Comparison of ENCODE assay signal across 17 mouse cellular contexts in genomic region chr12:17227903-17228302, GRCm38 (mm10). TPM values are rescaled to one million over a fixed set of nuclear protein-coding genes. Genes with fewer than 3 reads are reported as not detected.
DNase-seq lines count a peak whose midpoint lies in the region; ATAC-seq and TF ChIP-seq lines count a peak whose summit lies in the region.
"Had no signal": no experiment of that assay in that cellular context is flagged by ENCODE, and none has a peak within 500 bp of the region (broad histone marks: within the 10 kb centered on the region; RNA-seq: fewer than 3 reads in every experiment).

No protein-coding gene starts in this region.

- H3K4me2 ChIP-seq in intestine, embryonic 15.5 days (replicated peaks), result no peak overlapping the region
- H3K4me2 ChIP-seq: kidney, embryonic 15.5 days; limb, embryonic 12.5 days; neural tube, embryonic 15.5 days had no signal

- 54% methylated on average over 4 of the region's 4 CpGs for WGBS in olfactory bulb, adult 2 months
- 87% methylated on average over 4 of the region's 4 CpGs for WGBS in intestine, embryonic 15.5 days

- peaks cover 51% of the 10 kb centered on the region for H3K4me1 ChIP-seq in olfactory bulb, adult 2 months (ENCODE audit: control insufficient read depth, insufficient read depth, low read length)
- H3K4me1 ChIP-seq in intestine, embryonic 15.5 days (replicated peaks), result no peaks in the 10 kb centered on the region
- H3K4me1 ChIP-seq: kidney, embryonic 15.5 days had no signal

- TF ChIP-seq POLR2A in brain, embryonic 14.5 days (IDR thresholded peaks at IDR 0.05; ENCODE audit: borderline replicate concordance, extremely low read depth, insufficient read depth, insufficient read length, poor library complexity, severe bottlenecking), result no peak
- TF ChIP-seq POLR2A in olfactory bulb, adult 2 months (IDR thresholded peaks at IDR 0.05; ENCODE audit: insufficient read depth, low read depth, low read length), result no peak

- no peak for ATAC-seq in cerebellum, adult (ENCODE audit: insufficient number of reproducible peaks, low FRiP score, low TSS enrichment)
- no peak for ATAC-seq in intestine, embryonic 15.5 days

- peak; percentile 19 to 20 for DNase-seq in cerebellum, postnatal 10 days
- DNase-seq in brain, embryonic 14.5 days (ENCODE audit: low read depth), result peak; percentile 49
- peak; percentile 39 to 75 for DNase-seq in layer of hippocampus, postnatal 14 days (ENCODE audit: low spot score in 2 of 2)
- no peak for DNase-seq in urinary bladder, postnatal 10 days (ENCODE audit: low spot score)
- DNase-seq in cerebellum, postnatal 4 days (ENCODE audit: low spot score in 2 of 2), result no peak
- DNase-seq: embryo, embryonic 11 days; heart, adult 11 months; lung, adult 18-20 months; thymus, postnatal 4 days had no signal

- no peaks in the 10 kb centered on the region for H3K9me3 ChIP-seq in intestine, embryonic 15.5 days
- H3K9me3 ChIP-seq: kidney, embryonic 15.5 days; limb, embryonic 12.5 days; megakaryocyte, embryonic 14.5 days; neural tube, embryonic 15.5 days had no signal

- peak overlapping the region; percentile 88 for H3K27ac ChIP-seq in olfactory bulb, adult 2 months (ENCODE audit: insufficient read depth, low read depth, low read length)
- H3K27ac ChIP-seq in intestine, embryonic 15.5 days, result no peak overlapping the region
- H3K27ac ChIP-seq: kidney, embryonic 15.5 days; limb, embryonic 12.5 days; neural tube, embryonic 15.5 days had no signal

- TF ChIP-seq CTCF in brain, embryonic 14.5 days (IDR thresholded peaks at IDR 0.05; ENCODE audit: borderline replicate concordance, extremely low read depth, insufficient read depth, insufficient read length), result no peak
- no peak for TF ChIP-seq CTCF in olfactory bulb, adult 2 months (IDR thresholded peaks at IDR 0.05; ENCODE audit: insufficient read depth, low read depth, low read length)

- no peak overlapping the region for H3K4me3 ChIP-seq in olfactory bulb, adult 2 months (ENCODE audit: insufficient read depth, low read depth, low read length)
- no peak overlapping the region for H3K4me3 ChIP-seq in intestine, embryonic 15.5 days (replicated peaks)
- H3K4me3 ChIP-seq: kidney, embryonic 15.5 days; limb, embryonic 12.5 days; megakaryocyte, embryonic 14.5 days; neural tube, embryonic 15.5 days had no signal

- no peak overlapping the region for H3K9ac ChIP-seq in intestine, embryonic 15.5 days
- H3K9ac ChIP-seq: kidney, embryonic 15.5 days; limb, embryonic 12.5 days; neural tube, embryonic 15.5 days had no signal

- H3K27me3 ChIP-seq in intestine, embryonic 15.5 days (replicated peaks), result no peaks in the 10 kb centered on the region
- H3K27me3 ChIP-seq: kidney, embryonic 15.5 days; neural tube, embryonic 15.5 days had no signal

- H3K36me3 ChIP-seq in intestine, embryonic 15.5 days, result no peaks in the 10 kb centered on the region
- H3K36me3 ChIP-seq: kidney, embryonic 15.5 days; limb, embryonic 12.5 days; neural tube, embryonic 15.5 days had no signal

RNA-seq across cellular contexts. Expression of gene Pdia6, which starts 38.4 kb away (rescaled TPM):
- 178 and 194 TPM in 2 replicates for polyA plus RNA-seq in brain, embryonic 14.5 days (2012; rRNA removed)
- 100 to 1,000 TPM; 119 to 148 TPM for total RNA-seq in layer of hippocampus, postnatal 14 days (2021)
- polyA plus RNA-seq in olfactory bulb, adult 2 months (2012; ENCODE audit: insufficient read depth, insufficient read length, low replicate concordance, missing spikeins), result not detected in 2 replicates
- polyA plus RNA-seq in intestine, embryonic 15.5 days (2015; fragmentation: Nextera tagmentation; extraction: Ambion mirVana), result 635 TPM in 2 replicates

RNA-seq across cellular contexts. Expression of gene Kcnf1, which starts 51.2 kb away (rescaled TPM):
- polyA plus RNA-seq in brain, embryonic 14.5 days (2012; rRNA removed), result 5.4 and 6.4 TPM in 2 replicates
- total RNA-seq in layer of hippocampus, postnatal 14 days (2021), result 10 to 100 TPM; 23.6 to 27.9 TPM
- polyA plus RNA-seq in olfactory bulb, adult 2 months (2012; ENCODE audit: insufficient read depth, insufficient read length, low replicate concordance, missing spikeins), result 128 TPM in 1 of 2 replicates, not detected in the other
- 0.45 and 0.57 TPM in 2 replicates for polyA plus RNA-seq in intestine, embryonic 15.5 days (2015; fragmentation: Nextera tagmentation; extraction: Ambion mirVana)
- total RNA-seq: hematopoietic stem cell, adult 5-6 weeks had no signal

Comparison
In these comparisons a context has a peak if more than half of its experiments do, and no peak if none do; other contexts are left out.
1. DNase-seq: peak in cerebellum, postnatal 10 days (2 of 2), brain, embryonic 14.5 days (single experiment) and layer of hippocampus, postnatal 14 days (2 of 2); none in urinary bladder, postnatal 10 days (single experiment) and cerebellum, postnatal 4 days (0 of 2).